Mouse (Mus musculus): ENCODE data around the gene Faim2. TPM values are rescaled to one million over a fixed set of nuclear protein-coding genes. Genes with fewer than 3 reads are reported as not detected.
A peak's percentile ranks its signal among the peaks of the same experiment; 100 is the strongest.

Gene Faim2
- polyA plus RNA-seq (2015; fragmentation: Nextera tagmentation; extraction: Ambion mirVana) = 3.3 and 7.3 TPM in 2 replicates

- H3K9ac ChIP-seq = no peak within 1 kb of the TSS
- WGBS = 14% methylated on average over 27 of the region's 27 CpGs
- no peak within 1 kb of the TSS for H3K27ac ChIP-seq (replicated peaks)
- no peak within 1 kb of the TSS for H3K4me2 ChIP-seq (replicated peaks)
- ATAC-seq (ENCODE audit: insufficient number of reproducible peaks, low FRiP score, low TSS enrichment, low read depth) = 0 out of 2 replicates have a peak, but pooled peaks have one; percentile 30
- peaks cover 17% of the 10 kb centered on the region for H3K4me1 ChIP-seq
- no peak within 1 kb of the TSS for H3K4me3 ChIP-seq (replicated peaks)
- H3K9me3 ChIP-seq (replicated peaks) = no peaks in the 10 kb centered on the region
- H3K27me3 ChIP-seq = peaks cover 22% of the 10 kb centered on the region
- H3K36me3 ChIP-seq = no peaks in the 10 kb centered on the region
These were observed at the start of gene Faim2 for GRCm38 (mm10) chr15:99527629-99528353. Faim2 (minus strand) TSS chr15:99528165.

DNA sequence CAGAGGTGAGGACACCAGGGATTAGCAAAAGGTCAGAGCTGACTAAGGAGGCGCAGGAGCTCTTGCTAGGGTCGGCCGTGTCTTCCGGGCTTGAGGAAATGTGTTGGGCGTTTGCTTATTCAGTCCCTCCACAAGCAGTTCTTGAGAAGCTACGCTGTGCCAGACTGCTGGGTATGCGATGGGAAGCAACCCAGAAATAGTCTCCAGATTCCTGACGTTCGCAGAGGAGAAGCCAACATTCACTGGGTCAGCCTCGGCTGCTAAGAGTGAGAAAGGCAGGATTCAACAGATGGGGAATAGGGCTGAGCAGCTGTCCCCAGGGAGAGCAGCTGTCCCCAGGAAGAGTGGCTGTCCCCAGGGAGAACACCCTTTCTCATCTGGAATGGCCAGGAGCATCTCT, 41.2 kb upstream of the Faim2 start:
- Histone ChIP-seq H3K36me3 (no peaks in the 10 kb centered on the region), H3K27me3 (no peaks in the 10 kb centered on the region), H3K9me3 (replicated peaks) (no peaks in the 10 kb centered on the region), H3K27ac (replicated peaks) (no peak overlapping the region), H3K9ac (no peak overlapping the region), H3K4me1 (peaks cover 8% of the 10 kb centered on the region), H3K4me2 (replicated peaks) (no peak overlapping the region), H3K4me3 (replicated peaks) (no peak overlapping the region)
- ATAC-seq (ENCODE audit: insufficient number of reproducible peaks, low FRiP score, low TSS enrichment, low read depth) = no peak
- WGBS = 64% methylated on average over 10 of the region's 10 CpGs

GRCm38 (mm10) chr15:99568682-99569081, 40.7 kb upstream of the Faim2 start:
- no peaks in the 10 kb centered on the region for H3K36me3 ChIP-seq
- no peaks in the 10 kb centered on the region for H3K9me3 ChIP-seq (replicated peaks)
- H3K4me3 ChIP-seq (replicated peaks) = no peak overlapping the region
- peaks cover 9% of the 10 kb centered on the region for H3K4me1 ChIP-seq
- H3K9ac ChIP-seq = no peak overlapping the region
- H3K4me2 ChIP-seq (replicated peaks) = no peak overlapping the region
- WGBS = 58% methylated on average over 6 of the region's 6 CpGs
- no peak for ATAC-seq (ENCODE audit: insufficient number of reproducible peaks, low FRiP score, low TSS enrichment, low read depth)
- no peak overlapping the region for H3K27ac ChIP-seq (replicated peaks)
- H3K27me3 ChIP-seq = no peaks in the 10 kb centered on the region; the same call in 1 of the 2 replicates

DNA sequence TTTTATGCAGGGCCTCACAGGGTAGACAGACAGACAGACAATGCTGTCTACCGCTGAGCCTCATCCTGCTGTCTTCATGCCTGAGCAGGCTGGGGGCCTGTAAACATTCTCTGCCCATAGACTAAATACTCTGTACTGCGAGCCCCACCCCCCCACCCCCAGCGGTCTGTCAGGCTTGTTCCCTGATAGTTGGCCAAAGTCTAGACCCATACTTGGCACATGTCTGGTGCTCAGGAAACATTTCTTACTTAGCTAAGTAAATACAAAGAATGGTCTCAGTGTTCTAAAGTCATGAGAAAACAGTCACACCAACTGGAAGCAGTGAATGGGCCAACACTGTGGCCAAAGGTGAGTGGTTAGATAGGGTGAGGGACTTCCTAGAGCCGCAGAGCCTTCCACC, 39.4 kb upstream of the Faim2 start:
- H3K4me1 ChIP-seq = peaks cover 9% of the 10 kb centered on the region
- no peaks in the 10 kb centered on the region; the same call in 1 of the 2 replicates for H3K27me3 ChIP-seq
- no peaks in the 10 kb centered on the region for H3K9me3 ChIP-seq (replicated peaks)
- no peak overlapping the region for H3K4me3 ChIP-seq (replicated peaks)
- WGBS = 67% methylated on average over 4 of the region's 4 CpGs
- no peak overlapping the region for H3K27ac ChIP-seq (replicated peaks)
- H3K9ac ChIP-seq = no peak overlapping the region
- no peak overlapping the region for H3K4me2 ChIP-seq (replicated peaks)
- no peaks in the 10 kb centered on the region for H3K36me3 ChIP-seq
- no peak for ATAC-seq (ENCODE audit: insufficient number of reproducible peaks, low FRiP score, low TSS enrichment, low read depth)

DNA sequence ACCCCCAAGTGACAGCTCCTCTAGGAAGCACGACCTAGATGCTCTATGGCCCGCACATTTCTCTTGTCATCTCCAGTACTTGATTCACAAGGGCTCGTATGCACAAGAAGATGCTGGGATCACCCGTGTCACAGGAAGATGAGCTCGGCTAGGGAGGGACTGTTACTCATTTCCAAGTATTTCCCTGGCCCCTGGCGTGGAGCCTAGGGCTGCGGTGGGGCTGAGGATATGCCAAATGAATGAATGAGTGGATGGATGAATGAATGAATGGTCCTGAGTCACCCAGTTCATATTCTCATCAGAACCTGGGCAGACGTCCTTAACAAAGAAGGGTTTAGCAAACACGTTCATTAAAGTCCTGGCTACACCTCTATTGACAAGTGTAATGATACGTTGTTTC, 32.3 kb upstream of the Faim2 start:
- Histone ChIP-seq H3K4me1 (peaks cover 11% of the 10 kb centered on the region), H3K4me3 (replicated peaks) (no peak overlapping the region), H3K27me3 (peaks cover 4% of the 10 kb centered on the region), H3K4me2 (replicated peaks) (no peak overlapping the region), H3K9me3 (replicated peaks) (no peaks in the 10 kb centered on the region), H3K36me3 (no peaks in the 10 kb centered on the region), H3K9ac (no peak overlapping the region), H3K27ac (replicated peaks) (no peak overlapping the region)
- ATAC-seq (ENCODE audit: insufficient number of reproducible peaks, low FRiP score, low TSS enrichment, low read depth) = no peak
- 70% methylated on average over 10 of the region's 10 CpGs for WGBS

GRCm38 (mm10) chr15:99558947-99559346, 31.0 kb upstream of the Faim2 start:
- no peak for ATAC-seq (ENCODE audit: insufficient number of reproducible peaks, low FRiP score, low TSS enrichment, low read depth)
- no peak overlapping the region for H3K4me3 ChIP-seq (replicated peaks)
- peaks cover 8% of the 10 kb centered on the region for H3K4me1 ChIP-seq
- H3K9ac ChIP-seq = no peak overlapping the region
- H3K9me3 ChIP-seq (replicated peaks) = no peaks in the 10 kb centered on the region
- WGBS = 83% methylated on average over 1 of the region's 1 CpGs
- H3K27me3 ChIP-seq = peaks cover 4% of the 10 kb centered on the region
- H3K4me2 ChIP-seq (replicated peaks) = no peak overlapping the region
- no peaks in the 10 kb centered on the region for H3K36me3 ChIP-seq
- no peak overlapping the region for H3K27ac ChIP-seq (replicated peaks)

DNA sequence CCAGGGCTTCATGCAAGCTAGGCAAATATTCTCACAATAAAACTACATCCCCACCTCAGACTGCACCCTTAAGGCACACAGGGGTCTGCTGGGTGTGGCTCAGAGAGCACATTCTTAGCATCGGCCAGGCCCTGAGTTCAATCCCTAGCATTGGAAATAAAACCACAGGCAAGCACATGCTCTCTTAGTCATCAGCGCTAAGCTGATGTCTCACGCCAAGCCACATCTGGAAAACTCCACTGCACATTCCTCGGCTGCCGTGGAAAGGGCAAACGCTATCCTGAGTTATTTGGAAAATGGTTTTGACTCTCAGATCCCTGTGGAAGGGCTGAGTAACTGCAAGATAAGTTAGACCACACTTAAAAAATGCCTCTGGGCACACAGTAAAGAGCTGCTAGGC, 25.8 kb upstream of the Faim2 start:
- Histone ChIP-seq H3K4me1 (peaks cover 12% of the 10 kb centered on the region), H3K9ac (no peak overlapping the region), H3K4me3 (replicated peaks) (no peak overlapping the region), H3K27ac (replicated peaks) (no peak overlapping the region), H3K36me3 (no peaks in the 10 kb centered on the region), H3K27me3 (no peaks in the 10 kb centered on the region), H3K4me2 (replicated peaks) (no peak overlapping the region), H3K9me3 (replicated peaks) (no peaks in the 10 kb centered on the region)
- ATAC-seq (ENCODE audit: insufficient number of reproducible peaks, low FRiP score, low TSS enrichment, low read depth) = peak; percentile 69; the same call in 1 of the 2 replicates
- WGBS = 17% methylated on average over 6 of the region's 6 CpGs

- H3K27me3 ChIP-seq = no peaks in the 10 kb centered on the region
- no peak overlapping the region for H3K9ac ChIP-seq
- peaks cover 34% of the 10 kb centered on the region for H3K4me1 ChIP-seq
- no peak for ATAC-seq (ENCODE audit: insufficient number of reproducible peaks, low FRiP score, low TSS enrichment, low read depth)
- H3K4me3 ChIP-seq (replicated peaks) = no peak overlapping the region
- 42% methylated on average over 2 of the region's 2 CpGs for WGBS
- H3K9me3 ChIP-seq (replicated peaks) = no peaks in the 10 kb centered on the region
- H3K36me3 ChIP-seq = no peaks in the 10 kb centered on the region
- no peak overlapping the region for H3K27ac ChIP-seq (replicated peaks)
- no peak overlapping the region for H3K4me2 ChIP-seq (replicated peaks)
These were observed 21.9 kb upstream of the Faim2 start for GRCm38 (mm10) chr15:99549901-99550300.

DNA sequence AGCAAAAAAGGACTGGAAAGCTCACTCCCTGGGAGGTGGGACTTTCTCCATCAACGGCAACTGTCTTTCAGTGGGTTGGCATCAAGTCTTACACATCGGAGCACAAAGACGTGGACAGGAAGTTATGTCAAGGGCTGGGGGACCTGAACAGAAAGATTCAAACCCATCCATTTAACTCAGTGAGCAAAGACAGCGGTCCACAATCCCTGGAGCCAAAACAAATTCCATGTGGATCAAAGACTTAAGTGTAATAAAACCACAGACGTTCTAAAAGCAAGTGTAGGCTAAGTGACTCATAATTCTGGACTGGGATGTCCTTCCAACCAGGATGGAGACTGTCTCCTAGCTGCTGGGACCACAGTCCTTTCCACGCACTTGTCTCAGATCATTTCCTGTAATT, 19.8 kb upstream of the Faim2 start:
- no peaks in the 10 kb centered on the region for H3K9me3 ChIP-seq (replicated peaks)
- 52% methylated on average over 6 of the region's 6 CpGs for WGBS
- no peak overlapping the region for H3K27ac ChIP-seq (replicated peaks)
- peaks cover 28% of the 10 kb centered on the region for H3K4me1 ChIP-seq
- peaks cover 14% of the 10 kb centered on the region; the same call in 1 of the 2 replicates for H3K27me3 ChIP-seq
- H3K4me2 ChIP-seq (replicated peaks) = no peak overlapping the region
- H3K4me3 ChIP-seq (replicated peaks) = no peak overlapping the region
- no peaks in the 10 kb centered on the region for H3K36me3 ChIP-seq
- no peak for ATAC-seq (ENCODE audit: insufficient number of reproducible peaks, low FRiP score, low TSS enrichment, low read depth)
- H3K9ac ChIP-seq = no peak overlapping the region

DNA sequence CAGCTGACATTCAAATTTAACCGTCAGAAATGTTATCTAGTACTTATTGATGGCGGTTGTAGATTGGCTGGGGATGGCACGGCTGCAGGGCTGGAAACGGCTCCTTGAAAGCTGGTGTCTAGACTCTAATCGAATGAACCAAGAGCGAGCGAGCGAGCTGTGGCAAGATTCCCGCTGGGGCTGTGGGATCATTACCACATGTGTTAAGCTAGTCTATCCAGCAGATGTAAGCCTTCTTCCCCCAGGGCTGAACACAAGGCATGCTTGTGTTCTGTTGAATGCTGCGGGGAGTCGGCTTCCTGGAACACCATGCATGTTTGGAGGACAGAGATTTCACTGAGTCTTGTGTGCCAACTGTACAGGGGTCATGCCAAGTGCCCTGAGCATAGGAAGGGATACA, 18.6 kb upstream of the Faim2 start:
- H3K9ac ChIP-seq = no peak overlapping the region
- no peaks in the 10 kb centered on the region for H3K9me3 ChIP-seq (replicated peaks)
- H3K4me2 ChIP-seq (replicated peaks) = no peak overlapping the region
- no peak overlapping the region for H3K27ac ChIP-seq (replicated peaks)
- no peak overlapping the region for H3K4me3 ChIP-seq (replicated peaks)
- no peaks in the 10 kb centered on the region for H3K36me3 ChIP-seq
- H3K4me1 ChIP-seq = peaks cover 28% of the 10 kb centered on the region
- peak; percentile 70; the same call in 1 of the 2 replicates for ATAC-seq (ENCODE audit: insufficient number of reproducible peaks, low FRiP score, low TSS enrichment, low read depth)
- WGBS = 5% methylated on average over 11 of the region's 11 CpGs
- H3K27me3 ChIP-seq = peaks cover 14% of the 10 kb centered on the region; the same call in 1 of the 2 replicates

DNA sequence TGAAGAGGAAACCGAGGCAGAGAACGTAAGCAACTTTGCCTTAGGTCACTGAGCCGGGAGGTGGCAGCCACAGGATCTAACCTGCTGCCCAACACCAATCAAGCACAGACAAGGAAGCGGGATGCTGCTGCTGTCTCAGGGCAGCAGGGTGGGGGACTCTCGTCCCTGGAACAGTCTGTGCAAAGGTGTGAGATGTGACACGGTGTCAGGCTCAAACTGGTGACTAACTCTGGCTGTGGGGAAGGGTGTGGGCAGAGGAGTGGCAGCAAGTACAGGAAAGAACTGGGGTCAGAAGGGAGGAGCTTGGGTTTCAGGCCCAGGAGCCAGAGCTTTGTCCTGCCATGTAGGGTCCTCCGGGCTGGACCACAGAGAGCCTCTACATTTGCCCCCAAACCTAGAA, 16.1 kb upstream of the Faim2 start:
- WGBS = 73% methylated on average over 7 of the region's 7 CpGs
- Histone ChIP-seq H3K27me3 (peaks cover 14% of the 10 kb centered on the region; the same call in 1 of the 2 replicates), H3K36me3 (no peaks in the 10 kb centered on the region), H3K9ac (no peak overlapping the region), H3K4me3 (replicated peaks) (no peak overlapping the region), H3K9me3 (replicated peaks) (no peaks in the 10 kb centered on the region), H3K27ac (replicated peaks) (no peak overlapping the region), H3K4me1 (peaks cover 28% of the 10 kb centered on the region), H3K4me2 (replicated peaks) (no peak overlapping the region)
- ATAC-seq (ENCODE audit: insufficient number of reproducible peaks, low FRiP score, low TSS enrichment, low read depth) = no peak

DNA sequence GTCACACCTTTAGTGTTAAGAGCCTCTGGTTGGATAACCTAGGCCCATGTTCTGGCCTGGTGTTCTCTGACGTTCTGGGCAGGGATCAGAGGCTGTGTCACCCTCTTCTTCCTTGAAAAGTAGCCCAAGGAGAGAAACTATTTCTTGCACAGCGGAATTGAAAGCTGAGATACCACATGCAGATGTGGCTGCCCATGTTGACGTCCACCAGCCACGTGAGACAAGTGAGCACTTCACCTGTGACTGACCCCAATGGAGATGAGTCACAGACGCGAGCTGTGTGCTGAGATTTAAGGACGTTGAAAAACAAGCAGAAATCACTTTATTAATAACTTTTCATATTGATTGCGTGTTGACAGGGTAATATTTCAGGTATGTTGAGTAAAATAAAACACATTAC, 11.9 kb upstream of the Faim2 start:
- no peak overlapping the region for H3K27ac ChIP-seq (replicated peaks)
- ATAC-seq (ENCODE audit: insufficient number of reproducible peaks, low FRiP score, low TSS enrichment, low read depth) = no peak
- H3K27me3 ChIP-seq = peaks cover 23% of the 10 kb centered on the region
- no peak overlapping the region for H3K4me3 ChIP-seq (replicated peaks)
- no peaks in the 10 kb centered on the region for H3K4me1 ChIP-seq
- WGBS = 60% methylated on average over 8 of the region's 8 CpGs
- H3K36me3 ChIP-seq = no peaks in the 10 kb centered on the region
- H3K9ac ChIP-seq = no peak overlapping the region
- no peaks in the 10 kb centered on the region for H3K9me3 ChIP-seq (replicated peaks)
- no peak overlapping the region for H3K4me2 ChIP-seq (replicated peaks)
